Mouse (Mus musculus) layer of hippocampus, adult 18-20 months (tissue): ENCODE measurements at regions not wholly inside any gene's neighbourhood (a gene's known extent, or its start where the extent isn't known, plus 50 kb on each side); places are given as distances from the start of the nearest gene placed in this dataset.

ENCODE experiments used
- DNase-seq, 2 experiments: peaks; one replicate each; pipeline ENCODE4 v3.0.0; 2022; ENCODE audit warnings: low spot score in 2 of 2

DNA sequence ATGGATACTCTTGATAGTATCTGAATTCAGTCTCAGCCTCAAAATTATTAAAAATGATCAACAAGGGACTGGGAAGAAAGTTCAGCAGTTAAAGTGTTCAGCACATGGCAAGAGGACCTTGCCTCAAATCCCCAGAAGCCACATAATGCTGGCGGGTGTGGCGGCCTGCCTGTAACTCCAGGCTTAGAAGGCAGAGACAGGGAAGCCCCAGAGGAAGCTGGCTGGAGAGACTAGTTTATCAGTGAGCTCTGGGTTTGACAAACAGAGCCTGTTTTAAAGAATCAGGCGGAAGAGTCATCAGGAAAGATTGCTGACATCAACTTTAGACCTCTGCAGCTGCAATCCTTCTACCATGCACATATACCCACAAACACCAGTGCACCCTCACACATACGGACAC lies 52.1 kb upstream of the Fyn start:
- no peak for DNase-seq

DNA sequence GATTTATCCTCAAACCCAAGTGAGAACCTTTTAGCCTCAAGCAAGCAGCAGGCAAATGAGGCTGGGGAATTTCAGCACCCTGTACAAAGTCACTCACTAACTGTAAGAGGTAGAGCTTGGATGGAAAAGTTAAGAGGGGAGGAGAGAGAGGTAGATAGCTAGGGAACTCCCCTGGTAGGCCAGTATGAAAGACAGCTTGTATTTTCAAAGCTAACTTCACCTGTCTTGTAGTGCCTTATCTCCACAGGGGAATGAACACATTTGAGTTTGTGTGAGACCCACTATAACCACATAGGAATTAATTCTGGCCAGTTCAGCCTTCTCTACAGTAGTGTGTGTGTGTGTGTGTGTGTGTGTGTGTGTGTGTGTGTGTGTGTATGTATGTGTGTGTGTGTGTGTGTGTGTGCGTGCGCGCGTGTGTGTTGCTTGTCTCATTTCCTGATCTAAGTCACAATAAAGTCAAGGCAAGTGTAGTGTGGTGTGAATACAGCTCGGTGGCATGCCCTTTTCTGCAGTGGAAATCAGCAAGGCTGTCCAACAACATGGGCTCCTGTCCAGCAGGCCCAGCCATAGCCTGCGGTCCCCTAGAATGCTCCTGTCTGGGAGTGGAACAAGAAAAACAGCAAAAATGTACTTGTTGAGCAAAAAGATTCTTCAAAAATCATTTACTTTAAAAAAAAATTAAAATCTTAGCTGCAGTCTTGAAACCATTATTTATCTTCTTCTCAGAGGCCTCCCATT lies 53.1 kb upstream of the Fyn start:
- DNase-seq: no peak

DNA sequence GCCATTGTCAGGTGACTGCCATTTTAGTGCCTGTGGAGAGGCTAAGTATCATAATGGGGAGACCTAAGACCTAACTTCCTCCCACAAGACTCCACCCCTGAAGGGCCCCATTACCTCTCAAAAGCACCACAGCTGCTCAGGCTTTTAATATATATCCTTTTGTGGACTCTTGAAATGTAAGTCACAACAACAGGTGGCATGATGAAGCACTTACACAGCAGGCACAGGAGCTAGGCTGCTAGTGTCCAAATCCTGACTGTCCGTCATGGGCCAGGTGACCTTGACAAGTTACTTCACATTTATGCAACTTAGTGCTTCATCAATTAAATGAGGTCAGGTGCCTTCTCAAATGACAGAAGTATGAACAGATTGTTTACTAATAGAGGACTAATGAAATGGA lies 57.2 kb upstream of the Fyn start:
- DNase-seq: no peak

DNA sequence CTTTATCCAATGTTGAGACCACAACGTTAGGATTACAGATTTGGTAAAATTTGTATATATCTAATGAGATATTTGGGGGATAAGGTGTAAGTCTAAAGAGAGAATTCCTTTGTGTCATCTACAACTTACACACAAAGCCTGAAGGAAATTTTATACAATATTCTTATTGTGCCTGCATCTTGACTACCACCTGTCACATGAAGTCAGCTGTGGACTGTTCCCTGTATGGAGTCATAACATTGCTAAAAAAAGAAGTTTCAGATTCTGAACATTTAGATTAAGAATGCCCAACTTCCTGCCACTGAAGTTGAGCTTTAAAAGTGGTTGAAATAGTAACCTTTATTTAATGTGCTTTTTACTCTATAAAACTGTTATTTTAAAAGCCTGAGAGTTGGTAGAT lies 60.1 kb upstream of the Fyn start:
- no peak for DNase-seq

DNA sequence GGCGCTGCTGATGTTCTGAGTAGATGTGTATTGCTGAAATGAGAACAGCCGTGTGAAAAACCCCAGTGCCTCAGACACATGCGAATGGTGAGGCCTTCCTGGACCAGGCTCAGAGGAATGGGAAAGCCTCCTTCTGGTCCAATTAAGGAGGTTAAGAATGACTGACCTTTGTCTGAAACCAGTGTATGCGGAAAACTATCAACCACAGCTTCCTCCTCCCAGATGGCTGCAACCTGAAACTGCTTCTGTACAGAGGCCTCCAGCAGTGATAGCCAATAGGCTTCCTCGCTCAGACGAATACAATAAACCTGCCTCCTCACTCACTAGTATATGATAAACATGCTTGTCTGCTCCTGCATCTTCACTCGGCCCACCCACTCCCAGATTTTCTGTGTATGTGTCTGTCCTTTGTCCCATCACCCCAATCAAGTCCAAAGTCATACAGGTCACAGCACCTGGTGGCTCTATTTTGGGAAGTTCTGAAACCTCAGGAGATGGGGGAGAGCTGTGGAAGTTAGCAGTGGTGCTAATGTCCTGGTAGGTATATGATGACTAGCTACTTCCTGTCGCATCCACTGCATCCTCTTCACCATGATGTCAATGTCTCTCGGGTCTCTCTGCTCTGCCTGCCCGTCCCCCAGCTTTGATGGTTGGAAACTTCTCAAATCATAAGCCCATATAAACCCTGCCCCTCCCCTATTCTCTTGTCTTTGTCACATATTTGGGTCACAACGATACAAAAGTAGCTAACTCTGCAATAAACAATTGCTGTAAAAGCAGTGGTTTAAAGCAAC lies 75.8 kb upstream of the Fyn start:
- DNase-seq: no peak

DNA sequence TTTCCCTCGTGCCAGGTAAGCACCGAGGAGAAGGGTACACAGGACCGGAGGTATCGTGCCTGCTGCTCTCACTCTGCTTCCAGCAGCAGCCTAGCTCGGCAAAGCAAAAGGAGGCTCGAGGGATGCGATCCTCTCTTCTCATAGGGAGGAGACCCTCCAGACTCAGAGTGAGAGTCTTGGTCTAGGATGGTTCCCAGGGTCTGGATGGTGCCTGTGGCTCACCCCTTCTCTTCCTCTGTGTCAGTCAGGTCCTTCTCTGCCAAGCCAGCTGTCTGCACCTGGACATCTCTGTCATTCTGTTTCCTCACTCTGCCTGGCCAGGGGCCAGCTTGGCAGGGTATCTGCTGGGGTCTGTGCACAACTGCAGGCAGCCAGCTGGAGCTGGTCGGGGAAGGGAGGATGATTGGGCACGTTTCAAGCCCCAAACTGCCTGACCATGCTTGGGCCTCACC lies 76.9 kb upstream of the Fyn start:
- DNase-seq: no peak

DNA sequence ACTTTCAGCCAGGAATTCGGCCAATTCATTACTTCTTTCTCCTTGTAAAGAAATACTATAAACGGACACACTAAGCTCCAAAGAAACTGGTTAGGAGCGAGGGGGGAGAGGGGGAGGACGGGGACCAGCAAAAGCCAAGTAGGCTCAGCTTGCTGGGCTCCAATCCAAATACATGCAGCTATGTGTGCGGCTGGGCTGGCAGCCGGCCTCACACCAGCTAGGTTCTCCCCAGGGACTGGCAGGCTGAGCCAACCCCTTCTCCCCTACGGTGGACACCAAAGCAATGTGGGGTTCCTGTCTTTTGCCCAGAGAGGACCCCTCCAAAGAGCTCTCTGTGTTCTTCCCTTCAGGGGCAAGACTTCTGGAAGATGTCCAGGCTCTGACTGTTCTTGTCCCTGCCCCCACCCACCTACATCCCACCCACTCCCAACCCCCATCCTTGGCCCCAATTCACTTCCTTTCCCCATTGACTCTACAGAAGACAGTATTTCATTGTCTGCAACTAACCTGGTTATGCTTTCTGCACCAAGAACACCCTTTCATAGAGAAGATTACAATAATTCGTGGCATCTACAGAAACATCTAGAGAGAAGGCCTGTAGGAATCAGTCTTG lies 77.4 kb upstream of the Fyn start:
- DNase-seq: peak; percentile 25 to 56

DNA sequence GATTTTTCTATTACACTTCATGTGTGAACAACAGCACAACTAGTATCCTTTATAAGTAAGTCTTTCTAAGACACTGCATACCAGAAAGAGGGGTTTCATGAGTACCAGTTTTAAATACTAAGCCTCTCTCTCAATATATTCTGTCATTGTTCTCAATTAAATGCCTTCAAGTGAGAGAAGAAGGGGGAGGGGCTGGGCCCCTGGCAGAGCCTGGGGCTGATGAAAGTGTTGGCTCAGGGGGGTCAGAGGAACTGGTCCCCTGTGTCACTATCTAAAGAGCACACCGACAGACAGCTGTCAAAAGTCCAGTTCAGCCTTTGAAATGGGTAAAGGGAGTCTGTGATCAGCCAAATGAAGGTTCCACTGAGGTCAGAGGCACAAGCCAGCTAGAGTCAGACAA lies 78.4 kb upstream of the Fyn start:
- DNase-seq: no peak

DNA sequence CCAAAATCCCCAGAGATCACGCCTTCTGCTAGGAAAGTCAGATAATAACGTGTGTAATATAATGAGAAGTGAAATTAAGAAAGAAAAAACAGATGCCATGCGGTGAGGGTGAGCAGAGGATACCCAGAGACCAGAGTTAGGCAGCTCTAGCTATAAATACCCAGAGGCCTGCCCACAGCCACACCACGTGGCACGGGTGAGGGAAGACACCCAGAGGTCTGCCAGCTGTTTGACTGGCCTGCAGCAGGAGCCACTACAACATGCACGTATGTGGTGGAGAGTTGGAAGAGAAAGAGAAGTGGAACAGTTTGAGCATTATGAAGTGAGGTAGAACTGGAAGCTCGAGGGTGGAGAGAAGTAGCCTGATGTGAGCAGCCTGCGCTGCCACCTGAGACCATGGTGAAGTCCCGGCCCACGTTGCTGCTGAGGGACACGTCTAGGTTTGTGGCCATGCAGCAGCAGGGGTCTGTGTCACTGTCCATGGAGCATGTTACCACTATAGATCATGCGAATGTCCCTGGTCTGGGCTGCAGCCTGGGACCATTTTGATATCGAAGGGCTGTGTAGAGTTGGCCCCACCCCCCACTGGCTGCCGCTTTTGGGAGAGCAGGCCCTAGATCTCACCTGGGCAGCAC lies 88.2 kb upstream of the Fyn start:
- no peak for DNase-seq

DNA sequence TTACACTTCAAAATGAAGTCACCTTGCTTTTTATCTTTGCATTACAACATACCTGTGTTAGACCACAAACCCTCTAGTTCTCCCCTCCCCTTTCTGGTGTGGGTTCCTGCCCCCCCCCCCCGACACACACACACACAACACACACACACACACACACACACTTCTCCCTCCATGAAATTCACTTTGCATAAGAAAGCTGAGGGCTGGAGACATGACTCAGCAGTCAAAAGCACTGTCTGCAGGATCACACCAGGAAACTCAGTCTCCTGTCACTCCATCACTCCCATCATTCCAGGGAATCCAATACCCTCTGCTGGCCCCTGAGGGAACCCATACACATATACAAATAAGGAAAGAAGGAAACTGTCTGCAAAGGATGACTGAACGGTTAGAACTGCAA lies 94.5 kb upstream of the Fyn start:
- DNase-seq: no peak

DNA sequence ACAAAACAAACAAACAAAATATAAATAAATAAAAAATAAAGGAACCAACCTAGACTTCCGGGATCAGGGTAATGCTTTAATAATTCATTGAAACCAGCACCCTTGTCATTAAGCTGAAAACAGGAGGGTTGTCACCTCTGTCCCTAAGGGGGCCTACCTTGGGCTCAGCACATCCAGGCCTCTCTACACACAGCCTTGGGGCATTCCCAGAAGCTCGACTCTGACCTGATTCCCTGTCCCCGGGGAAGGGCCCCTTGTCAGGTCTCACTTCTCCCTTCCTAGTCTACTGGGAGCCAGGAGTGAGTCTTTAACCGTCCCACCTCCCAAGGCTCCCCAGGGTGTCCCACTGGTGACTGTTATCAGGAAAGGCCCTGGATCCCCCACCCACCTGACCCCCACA lies 95.2 kb upstream of the Fyn start:
- no peak for DNase-seq

DNA sequence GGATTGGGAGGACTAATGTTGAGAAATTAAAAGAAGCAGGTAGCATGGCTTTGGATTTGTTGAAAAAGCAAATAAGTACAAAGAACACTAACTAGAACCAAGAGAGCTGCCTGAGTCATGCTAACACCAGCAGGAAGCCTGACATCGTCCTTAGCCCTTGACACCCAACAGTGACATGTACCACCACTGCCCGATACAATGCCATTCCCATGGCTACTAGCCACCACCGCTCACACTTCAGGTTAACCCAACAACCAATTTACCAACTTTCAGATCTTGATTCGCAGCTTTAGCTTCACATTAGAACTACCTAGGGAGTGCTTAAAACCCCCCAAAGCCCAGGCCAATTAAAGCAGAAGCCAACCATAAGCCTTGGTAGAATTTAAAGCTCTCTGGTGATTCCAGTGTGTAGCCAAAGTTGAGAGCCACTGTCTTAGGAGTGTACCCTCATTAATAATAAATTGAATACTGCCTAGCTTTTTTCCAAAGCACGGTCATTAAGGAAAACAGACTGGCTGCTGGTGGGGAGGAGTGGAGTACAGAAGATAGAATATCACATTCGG lies 96.2 kb upstream of the Fyn start:
- no peak for DNase-seq

DNA sequence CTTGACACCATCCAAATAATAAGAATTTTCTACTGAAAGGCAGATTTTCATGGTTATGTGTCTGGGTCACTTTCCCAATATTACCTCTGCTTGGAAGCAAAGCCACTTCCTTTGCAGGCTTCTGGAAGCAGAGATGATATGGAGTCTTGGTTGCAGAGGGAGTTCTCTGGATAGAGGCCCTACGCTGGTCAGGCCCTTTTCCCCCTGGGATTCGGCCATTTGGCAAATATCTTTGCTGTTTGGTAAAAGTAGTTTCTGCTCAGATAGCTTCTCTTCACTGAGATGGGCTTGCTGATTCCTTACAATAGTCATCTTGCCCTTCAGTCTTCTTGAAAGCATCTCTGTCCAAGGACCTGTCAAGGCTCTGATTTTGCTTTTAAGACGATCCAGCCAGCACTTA lies 98.2 kb upstream of the Fyn start:
- DNase-seq: no peak

DNA sequence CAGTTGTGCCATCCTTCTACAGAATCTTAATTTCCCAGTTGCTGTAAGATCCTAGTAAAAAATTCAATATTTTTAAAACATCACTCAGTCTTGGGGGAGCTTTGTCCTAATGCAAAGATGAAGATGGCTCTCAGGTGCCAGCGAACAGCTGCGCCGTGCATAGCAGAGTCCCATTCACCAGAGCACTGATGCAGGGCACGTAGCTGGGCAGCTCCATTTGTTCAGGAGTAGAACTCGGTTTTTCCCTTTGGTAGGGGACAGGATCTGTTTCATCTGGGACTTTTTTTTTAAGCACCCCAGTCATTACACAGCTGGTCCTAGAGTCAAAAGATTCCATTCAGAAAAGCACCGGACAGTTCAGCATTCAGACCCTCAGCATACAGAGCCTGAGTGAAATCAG lies 101.4 kb upstream of the Fyn start:
- DNase-seq: no peak

DNA sequence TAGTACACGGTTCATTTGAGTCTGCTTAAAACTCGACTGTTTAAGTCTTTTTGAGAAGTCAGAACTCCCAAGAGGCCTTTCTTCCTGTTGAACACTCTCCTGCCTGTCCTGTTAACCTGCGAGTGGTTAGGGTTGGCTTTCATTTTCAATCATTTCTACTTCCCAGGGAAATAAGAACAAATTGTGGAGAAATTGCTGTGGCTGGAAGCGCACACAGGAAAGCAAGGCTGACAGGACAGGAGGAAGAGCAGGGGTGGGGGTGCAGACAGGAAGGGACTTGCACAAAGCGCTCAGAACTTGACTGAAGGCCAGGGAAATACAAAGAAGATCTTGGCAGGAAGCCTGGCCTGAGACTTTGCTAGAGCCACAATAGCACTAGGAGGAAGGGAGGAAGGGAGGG lies 102.2 kb upstream of the Fyn start:
- peak; percentile 23 to 74 for DNase-seq

DNA sequence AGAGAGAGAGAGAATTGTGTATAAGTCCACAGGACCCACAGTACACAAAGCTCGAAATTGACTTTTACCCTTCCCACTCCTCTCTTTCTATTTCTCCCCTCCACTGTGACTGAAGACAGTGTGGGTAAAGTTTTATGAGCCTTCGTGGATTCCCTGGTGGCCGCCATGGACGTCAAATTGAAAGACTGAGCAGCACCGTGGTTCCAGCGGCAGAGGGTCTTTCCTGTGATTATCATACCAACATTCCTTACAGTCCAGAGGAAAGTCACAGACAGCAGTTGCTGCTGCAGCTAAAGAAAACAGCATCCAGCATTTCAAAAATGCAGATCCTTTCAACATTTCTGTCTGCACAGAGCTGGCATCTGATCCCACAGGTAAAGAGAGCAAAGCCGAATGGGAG lies 98.9 kb upstream of the Ccn6 start:
- DNase-seq: no peak

DNA sequence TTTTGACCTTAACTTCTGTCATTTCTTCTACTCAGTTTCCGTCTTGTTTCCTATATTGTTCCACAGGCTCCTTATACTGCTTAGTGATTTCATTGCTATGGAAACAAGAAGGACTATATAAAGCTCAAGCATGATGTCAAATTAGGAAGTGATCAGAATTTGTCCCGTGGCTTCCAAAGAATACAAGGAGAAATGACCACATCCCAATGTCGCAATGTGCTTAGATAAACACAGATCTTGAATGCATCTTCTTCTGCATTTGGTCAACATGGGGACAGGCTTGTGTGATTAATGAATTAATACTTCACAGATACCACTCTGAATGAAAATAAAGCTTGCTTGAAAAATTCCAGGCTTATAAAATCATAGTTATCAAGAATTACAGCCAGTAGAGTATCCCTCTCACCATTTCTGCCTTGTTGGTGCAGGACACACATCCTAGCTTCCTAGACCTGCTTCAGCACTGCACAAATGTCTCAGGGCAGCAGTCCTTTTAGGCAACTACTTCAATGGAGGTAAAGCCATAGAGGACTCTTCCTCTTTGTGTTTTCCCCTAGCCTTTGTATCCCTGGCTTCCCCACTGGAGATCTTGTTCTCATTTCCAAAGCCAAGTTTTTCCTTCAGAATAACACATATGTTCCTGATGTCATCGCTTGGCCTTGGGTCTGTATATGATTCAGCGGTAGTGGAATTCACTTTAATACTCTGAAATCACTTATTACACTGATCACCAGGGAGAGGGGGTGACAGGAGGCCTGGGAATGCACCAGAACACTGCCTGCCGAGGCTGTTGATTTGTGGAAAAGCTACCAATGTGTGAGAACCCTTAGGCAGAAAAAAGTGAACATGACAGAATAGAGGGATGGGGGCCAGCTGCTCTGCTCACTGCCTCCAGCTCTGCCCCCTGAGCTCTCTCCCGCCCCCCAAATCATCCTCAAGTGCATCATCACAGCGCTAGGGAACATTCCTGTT lies 97.9 kb upstream of the Ccn6 start:
- no peak for DNase-seq

DNA sequence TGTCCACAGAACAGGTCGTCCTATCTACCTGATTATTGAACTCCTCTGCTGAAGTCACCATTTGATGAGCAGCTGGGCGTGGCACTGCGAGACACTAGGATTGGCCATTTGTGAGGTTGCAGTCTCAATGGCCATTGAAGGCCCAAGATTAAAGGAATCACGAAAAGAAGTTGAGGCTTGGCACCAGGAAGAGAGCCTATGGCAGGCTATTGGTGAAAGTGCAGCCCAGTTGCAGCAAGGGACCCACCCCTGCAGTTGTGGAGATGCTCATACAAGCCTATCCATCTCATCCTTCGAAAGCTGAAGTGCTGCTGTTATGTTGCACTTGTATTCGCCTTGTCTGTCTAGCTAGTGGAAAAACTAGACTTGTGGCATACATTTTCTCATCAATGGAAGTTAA lies 96.5 kb upstream of the Ccn6 start:
- DNase-seq: no peak

DNA sequence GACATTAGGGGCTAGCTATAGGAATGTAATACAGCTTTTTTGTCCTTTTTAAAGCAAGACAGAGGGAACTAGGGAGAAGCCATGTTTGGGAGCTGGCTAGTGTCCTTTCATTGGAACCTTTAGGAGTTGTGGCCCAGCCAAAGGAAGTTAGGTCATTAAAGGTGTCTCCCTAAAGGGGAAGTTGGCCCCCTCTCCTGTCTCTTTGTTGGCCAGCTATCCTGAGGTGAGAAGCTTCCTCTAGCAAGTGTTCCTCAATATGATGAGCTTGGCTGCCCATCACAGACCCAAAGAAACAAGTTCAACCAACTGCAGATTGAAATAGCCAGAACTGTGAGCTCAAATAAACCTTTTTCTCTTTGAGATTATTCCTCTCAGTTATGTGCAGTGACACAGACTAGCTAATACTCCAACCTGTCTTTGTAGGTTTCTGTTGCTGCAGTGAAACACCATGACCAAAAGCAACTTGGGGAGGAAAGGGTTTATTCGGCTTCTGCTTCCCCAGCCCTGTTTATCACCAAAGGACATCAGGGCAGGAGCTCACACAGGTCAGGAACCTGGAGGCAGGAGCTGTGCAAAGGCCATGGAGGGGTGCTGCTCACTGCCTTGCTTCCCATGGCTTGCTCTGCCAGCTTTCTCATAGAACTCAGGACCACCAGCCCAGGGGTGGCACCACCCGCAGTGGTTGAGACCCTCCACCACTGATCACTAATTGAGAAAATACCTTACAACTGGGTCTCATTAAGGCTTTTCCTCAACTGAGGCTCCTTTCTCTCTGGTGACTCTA lies 94.0 kb upstream of the Ccn6 start:
- no peak for DNase-seq

DNA sequence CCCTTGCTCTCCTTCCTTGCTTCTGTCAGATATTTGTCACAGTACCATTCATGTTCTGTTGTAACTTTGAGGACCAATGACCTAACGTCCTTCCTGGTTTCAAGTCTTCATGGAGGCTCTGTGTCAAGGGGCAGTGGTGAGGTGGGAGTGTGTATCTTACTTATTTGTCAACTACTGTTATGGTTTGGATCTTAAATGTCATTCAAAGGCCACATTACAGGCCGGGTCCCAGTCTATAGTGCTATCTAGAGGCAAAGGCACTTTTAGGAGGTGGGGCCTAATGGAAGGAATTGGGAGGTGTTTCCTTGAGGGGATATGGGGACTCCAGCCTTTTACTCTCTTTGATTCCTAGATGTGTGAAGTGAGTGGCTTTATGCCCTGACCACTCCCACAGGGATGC lies 91.0 kb upstream of the Ccn6 start:
- no peak for DNase-seq
